Mouse (Mus musculus) neural tube, embryonic 10.5 days (tissue): ENCODE measurements around the gene Fam174b.

ENCODE experiments used
- DNase-seq: peaks from one replicate; pipeline ENCODE4 v3.0.0-alpha.2; 2017; ENCODE audit warnings: low spot score; ENCODE audit errors: extremely low spot score

Fam174b gene

DNA sequence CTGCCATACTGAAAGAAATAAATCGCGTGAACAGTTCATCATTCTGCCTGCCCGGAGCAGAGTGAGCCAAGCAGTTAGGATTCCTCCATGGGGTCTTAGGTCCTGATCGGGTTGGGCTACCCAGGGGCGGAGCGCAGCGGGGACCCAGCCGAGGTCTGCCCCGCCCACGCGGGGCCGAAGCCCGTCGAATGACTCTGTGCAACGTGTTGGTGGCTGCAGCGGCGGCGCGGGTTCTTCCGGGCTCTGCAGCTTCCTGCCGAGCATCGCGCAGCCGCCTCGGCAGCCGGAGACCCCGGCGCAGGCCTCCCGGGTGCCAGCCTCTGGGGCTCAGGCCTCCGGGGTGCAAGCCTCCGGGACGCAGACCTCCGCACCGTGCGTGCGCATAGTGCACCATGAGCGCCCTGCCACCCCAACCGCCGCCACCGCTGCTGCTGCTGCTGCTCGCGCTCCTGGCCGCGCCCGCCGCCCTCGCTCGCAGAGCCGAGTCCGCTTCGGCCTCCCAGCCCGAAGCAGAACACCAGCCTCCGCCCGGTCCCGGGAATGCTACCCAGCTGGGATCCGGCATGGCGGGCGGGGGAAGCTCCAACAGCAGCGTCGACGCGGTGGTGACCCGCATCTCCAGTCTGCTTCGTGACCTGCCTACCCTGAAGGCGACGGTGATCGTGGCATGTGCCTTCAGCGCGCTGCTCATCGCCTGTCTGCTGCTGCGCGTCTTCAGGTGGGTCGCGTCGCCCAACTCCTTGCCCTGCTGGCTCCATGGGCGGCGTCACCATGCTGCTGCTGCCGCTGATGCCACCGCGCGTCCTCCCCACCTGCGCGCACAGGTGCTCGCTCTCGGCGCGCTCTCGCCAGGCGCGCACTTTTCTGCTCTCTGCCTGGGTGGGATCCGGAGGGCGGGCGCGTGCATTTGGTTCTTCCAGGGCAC lies at the start of gene Fam174b:
Fam174b (plus strand) TSS at position 192 of the 925 bp plus-strand sequence.
- peak; percentile 81 for DNase-seq

DNA sequence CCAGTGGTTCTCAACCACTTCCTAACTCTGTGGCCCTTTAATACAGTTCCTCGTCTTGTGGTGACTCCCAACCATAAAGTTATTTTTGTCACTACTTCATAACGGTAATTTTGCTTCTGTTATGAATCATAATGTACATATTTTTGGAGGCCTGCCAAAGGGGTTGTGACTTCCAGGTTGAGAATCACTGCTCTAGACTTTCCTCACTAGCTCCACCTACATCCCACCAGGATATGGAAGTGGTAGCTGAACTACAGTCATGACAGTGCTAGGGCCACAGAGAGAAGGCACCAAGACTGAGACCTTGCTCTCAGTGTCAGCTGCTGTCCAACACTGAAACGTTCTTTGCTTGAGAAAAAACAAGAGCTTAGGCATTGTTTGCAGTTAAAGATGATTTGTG lies 43.0 kb upstream of the Fam174b start:
- DNase-seq = no peak

DNA sequence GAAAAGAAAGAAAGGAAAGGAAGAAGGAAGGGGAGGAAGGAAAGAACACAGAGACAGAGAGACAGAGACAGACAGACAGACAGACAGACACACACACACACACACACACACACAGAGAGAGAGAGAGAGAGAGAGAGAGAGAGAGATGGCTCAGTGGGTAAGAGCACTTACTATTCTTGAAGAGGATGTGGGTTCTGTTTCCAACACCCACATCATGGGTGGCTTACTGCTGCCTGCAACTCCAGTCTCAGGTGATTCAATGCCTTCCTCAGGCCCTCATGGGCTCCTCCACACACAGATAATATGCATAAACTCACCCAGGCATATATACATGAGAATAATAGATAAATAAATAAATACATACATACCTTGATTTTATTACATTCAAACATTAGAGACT lies 35.8 kb upstream of the Fam174b start:
- DNase-seq = no peak

DNA sequence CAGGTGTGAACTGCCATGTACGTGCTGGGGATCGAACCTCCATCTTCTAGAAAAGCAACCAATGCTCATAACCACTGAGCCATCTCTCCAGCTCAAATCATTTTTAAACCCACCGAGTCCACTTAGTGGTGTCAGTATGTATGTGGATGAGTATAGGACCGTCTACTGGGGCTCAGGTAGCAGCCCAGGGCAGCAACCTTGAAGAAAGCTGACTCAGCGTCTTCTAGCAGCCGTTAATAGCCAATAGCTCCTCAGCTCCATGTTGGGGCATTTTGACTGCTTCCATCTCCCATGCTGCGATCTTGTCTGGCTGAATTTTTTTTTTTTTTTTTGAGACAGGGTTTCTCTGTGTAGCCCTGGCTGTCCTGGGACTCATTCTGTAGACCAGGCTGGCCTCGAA lies 26.6 kb upstream of the Fam174b start:
- no peak for DNase-seq

DNA sequence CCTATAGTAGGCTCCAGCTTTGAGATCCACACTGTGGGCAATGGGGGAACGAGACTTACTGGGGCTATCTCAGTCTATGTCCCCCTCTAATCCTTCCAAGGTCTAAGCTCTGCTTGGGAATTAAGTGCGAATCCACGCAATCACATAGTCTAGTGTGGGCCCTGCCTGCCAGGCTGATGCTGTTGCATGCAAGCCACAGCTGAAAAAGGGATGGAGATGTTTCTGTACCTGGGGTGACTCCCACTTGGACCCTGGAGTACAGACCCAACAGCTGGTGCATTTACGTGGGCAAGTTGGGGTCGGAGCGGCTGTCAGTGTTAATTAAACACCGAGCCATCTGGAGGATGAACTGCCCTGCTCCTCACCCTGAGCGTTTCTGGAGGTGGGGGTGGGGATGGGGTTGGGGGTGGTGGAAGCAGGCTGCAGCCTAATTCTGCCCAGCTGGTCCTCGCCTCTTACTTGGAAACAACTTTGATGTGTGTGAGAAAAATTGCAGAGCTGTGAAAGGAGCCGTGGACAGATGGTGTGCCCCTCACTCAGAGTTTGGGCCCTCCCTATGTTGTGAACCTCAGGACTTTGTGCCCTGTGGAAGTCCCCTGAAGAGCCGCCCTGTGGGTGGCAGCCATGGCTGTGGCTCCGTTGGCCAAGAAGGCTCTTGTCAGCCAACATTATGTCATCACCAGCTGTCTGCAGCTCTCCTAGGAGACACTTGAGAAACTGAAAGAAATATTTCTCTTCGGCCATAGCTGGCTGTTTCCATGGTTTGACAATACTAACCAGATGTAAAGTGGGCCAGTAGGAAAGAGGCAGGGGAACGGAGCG lies 24.0 kb upstream of the Fam174b start:
- peak; percentile 69 for DNase-seq

DNA sequence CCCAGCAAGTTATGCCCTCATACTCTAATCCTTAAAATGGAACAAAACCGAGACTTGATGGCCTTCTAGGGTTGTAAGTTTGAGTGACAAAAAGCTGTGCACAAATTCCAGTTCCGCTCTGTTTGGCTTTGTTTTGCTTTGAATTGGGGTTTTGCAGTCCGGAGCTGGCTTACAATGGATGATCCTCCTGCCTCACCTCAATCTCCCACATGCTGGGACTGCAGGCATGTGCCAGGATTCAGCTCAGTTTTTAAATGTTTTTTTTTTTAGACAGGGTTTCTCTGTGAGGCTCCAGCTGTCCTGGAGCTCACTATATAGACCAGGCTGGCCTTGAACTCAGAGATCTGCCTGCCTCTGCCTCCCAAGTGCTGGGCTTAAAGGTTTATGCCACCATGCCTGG lies 23.3 kb upstream of the Fam174b start:
- DNase-seq = no peak

DNA sequence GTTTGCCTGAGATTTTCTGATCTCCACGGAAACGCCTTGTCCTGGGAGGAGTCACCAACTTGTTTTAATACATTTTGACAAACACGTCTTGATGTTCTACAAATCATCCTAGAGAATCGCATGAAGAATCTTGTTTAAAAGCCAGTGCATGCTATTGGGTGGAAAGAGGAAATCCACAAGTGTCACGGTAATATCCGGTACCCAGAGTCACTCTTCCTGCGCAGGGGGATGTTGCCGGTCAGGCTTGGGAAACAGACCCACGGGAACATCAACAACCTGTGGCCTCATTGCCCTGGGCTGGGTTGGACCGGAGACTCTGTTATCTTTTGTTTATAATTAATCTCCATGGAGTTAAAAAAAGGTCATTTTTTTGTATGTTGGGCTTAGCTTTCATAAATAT lies 22.1 kb upstream of the Fam174b start:
- DNase-seq = no peak

DNA sequence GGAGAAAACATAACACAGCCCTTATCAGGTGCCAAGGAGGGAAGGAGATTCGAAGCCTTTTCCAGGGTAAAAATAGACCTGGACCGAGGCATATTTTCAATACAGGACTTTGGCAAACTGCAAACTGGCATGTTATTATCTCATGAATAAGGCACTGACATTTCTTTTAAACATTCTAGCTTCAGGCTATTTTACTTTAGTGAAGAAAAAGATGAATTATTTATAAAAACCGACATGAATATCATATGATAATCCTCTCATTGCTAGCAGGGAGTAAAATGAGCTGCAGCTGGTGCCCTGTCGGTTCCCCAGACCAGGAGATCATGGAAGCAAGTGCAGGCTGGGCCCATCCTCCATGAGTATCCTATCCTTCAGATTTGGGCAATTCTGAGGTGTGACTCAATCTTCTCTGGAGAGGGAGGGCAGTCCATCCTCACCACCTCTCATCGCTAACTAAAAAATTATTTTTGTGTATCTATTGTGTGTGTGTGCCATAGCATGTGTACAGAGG lies 21.6 kb upstream of the Fam174b start:
- no peak for DNase-seq

DNA sequence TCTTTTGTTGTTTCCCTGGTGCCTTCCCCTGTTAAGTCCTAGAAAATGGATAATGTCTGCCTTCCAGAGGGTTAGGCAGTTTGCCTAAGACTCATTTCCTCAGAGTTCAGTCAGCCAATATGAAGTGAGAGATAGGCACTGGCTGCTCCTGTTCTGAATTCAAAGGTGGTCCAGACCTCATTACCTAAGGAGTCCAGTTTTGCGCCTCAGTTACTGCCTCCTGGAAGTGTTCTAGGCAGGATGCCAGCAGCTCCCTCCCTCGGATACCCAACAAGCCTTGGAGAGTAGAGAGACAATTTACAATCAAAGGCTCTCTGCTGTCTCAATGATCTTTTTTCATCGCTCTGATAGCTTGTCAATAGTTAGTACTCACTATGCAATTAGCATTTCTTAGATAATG lies 19.1 kb upstream of the Fam174b start:
- no peak for DNase-seq

DNA sequence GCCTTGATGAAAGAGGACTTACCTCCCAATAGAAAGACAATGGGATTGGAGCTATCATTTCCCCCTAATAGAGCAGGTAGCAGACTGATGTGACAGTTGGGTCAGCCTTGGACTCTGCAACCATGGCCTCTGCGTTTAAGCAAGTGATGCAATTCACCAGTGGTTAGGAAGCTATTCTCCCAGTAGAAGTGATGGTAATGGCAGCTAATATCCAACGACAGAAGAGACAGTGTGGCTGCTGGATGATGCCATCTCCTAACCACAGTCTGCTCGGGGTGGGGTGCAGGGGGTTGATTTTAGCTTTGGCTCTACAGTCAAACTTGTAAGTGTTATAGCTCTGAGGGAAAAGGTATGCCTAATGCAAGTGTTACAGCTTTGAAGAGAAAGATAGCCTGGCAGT lies 18.3 kb upstream of the Fam174b start:
- no peak for DNase-seq

DNA sequence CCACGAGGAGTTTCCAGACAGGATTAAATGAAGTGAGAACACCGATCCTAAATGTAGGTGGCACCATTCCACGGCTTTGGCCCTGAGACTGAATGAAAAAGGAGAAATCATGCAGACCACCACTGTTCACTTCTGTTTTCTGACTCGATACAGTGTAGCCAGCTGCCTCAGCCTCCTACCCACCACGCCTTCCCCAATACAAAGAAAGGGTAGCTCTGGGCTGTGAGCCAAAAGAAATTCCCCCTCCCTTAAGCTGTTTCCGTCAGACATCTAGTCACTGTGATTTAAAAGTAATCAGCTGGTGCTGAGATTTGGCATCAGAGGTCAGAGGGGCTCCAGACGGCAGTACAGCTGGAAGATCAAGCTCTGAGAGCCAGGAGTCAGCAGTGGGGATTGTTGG lies 10.2 kb upstream of the Fam174b start:
- no peak for DNase-seq

DNA sequence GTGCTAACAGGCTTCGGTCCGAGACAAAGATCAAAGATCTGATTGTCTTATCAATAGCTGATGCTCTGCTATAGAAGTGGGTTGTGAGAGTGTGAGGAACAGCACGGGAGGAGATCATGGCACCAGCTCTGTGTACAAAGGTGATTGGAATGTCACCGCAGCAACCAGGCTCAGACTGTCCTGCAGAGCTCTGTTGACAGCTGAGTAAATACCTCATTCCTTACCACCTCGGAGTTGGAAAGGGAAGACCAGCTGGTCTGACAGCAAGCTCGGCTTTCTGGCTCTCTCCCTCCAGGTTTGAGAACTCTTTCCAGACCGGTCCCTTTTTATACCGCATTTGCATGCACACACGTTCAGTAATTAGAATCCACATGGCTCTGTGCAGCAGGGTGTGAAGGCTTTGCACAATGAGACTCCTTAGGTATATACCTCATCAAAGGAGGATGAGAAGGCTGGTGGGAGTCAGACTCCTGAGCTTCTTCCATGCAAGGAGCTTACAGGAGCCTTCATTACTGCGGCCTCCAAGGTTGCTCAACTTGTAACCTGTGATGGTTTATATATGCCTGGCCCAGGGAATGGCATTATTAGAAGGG lies 9.6 kb upstream of the Fam174b start:
- DNase-seq = peak; percentile 23

DNA sequence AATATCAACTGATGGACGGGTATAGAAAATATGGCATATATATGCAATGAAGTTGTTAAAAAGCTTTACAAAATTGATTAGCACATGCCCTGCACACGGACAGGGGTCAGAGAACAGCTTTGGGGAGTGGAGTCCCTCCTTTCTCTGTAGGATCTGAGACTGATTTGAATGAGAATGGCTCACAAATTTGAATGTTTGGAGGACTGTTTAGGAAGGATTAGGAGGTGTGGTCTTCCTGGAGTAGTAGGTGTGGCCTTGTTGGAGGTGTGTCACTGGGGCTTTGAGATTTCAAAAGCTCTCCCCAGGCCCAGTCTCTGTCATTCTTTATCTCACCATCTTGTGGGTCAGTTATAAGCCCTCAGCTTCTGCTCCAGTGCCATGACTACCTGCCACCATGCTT lies 4.1 kb upstream of the Fam174b start:
- DNase-seq = no peak

DNA sequence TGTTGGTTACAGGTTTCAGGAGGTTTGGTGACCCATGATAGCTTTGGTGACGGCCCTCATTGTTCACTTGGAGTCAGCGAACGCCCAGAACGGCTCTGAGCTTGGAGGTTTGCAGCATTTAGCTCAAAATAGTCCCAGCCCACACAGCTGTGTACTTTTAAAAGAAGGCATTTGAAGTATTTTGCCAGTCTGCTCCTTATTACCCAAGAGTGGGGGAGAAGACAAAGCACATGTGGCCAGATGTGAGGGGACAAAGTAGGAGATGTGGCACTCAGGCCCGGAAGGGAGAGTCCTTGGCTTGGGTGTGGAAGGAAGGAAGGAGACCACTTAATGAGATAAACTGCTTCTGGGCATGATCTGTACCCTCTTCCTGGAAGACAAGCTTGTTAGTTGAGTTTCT lies 1.3 kb downstream of the Fam174b start:
- DNase-seq = peak; percentile 18

DNA sequence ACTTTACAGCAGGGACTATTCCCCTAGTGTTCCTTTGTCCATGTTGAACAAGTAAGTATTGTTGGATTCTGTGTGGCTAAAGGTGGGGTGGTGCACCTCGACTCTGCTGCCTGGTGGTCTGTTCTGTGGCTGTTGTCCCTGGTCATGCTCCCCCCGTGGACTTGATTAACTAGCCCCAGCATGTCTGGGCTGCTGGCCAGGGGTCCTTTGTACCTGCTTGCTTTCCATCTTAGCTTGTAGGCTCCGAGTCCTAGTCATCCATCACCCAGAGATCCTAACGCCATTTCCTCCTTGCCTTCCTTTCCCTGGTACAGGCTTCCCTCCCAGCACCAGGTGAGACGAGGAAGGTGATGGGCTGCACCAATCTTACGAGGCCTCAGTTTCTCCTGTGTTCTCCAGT lies 1.7 kb downstream of the Fam174b start:
- DNase-seq = no peak

DNA sequence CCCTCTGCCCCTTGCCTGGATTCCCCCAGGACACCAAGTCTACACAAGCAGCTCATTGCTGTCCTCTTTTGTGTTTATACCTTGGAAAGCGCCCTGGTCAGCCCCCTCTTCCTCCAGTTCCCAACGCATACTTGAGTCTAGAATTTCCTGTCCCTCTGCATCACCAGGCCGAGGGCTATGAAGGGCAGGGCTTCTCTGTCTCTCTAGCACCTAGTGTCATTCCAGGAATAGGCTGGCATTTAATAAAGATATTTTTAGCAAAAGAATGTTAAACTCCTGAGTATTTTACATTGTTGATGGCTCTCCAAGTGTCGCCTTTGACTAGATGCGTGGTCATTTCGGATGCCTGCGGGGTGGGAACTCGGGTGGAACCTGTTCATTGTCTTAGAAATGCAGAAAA lies 3.0 kb downstream of the Fam174b start:
- DNase-seq = no peak

DNA sequence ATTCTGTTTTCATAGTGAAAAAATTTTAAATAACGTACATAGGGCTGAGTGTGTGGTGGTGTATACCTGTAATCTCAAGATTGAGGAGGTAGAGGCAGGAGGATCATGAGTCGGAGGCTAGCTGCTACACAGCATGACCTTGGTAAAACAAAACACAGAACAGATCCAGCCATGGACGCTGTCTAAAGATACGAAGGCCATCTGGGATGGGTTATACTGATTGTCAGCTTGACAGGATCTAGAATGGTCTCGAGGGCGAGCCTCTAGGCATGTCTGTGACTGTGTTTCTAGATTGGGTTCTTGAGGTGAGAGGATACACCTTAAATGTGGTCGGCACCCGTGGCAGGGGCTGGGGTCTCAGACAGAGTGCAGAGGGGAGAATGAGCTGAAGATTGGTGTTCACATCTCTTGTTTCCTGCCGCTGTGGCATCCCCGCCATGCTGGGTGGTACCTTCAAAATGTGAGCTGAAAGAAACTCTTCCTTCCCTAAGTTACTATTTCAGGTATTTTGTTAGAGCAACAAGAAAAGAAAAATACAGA lies 3.8 kb downstream of the Fam174b start:
- DNase-seq = no peak

DNA sequence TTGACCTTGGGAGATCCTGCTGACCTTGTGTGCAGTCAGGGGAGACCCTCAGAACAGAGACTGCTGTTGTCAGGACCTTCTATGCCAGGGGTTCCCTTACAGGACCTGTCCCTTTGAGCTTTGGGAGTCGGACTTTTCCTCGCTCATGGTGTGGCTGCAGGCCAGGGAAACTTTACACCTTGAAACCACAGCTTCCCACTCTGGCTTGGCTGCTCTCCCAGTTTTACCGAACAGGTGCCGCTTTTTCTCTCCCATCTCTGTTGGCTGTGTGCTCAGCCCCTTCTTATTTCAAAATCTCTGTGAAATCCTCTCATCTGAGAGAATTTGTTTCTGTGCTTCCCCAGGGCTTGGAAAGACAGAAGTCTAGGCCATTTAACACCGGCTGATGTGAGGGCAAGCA lies 5.8 kb downstream of the Fam174b start:
- DNase-seq = no peak

DNA sequence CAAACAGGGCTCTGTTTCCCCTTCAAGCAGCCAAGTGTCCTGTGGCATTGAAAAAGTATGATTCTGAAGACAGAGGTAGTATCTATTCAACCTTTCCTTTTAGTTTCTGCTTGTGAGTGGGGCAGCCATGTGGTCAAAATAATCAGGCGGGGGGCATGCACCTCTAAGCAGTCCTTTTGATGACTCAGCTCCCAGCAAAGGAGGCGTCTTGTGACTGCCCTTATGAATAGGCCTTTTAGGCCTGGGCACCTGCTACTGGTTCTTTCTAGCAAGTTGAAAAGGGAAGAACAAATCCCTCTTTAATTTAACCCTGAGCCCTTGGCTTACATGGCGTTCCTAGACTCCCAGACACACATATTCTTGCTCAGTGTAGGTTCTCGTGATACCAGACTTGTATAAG lies 6.7 kb downstream of the Fam174b start:
- DNase-seq = no peak

DNA sequence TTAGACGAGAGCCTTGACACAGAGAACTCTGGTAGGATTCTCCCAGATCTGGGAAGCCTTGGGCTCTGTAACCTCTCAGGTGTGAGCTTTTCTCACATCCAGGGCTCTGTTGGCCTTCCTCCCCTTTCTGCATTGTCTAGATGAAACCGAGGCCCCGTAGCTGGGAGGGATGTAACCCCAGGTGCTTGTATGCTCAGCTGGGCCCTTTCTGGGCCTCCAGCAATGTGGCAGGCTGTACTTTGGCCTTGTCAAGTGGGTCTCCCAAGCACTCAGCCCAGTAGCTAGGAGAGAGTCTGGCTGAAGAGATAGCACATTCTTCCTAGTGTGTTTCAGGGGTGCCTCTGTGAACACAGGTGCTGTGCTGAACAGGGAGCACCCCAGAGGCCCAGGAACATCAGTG lies 7.4 kb downstream of the Fam174b start:
- DNase-seq = no peak

DNA sequence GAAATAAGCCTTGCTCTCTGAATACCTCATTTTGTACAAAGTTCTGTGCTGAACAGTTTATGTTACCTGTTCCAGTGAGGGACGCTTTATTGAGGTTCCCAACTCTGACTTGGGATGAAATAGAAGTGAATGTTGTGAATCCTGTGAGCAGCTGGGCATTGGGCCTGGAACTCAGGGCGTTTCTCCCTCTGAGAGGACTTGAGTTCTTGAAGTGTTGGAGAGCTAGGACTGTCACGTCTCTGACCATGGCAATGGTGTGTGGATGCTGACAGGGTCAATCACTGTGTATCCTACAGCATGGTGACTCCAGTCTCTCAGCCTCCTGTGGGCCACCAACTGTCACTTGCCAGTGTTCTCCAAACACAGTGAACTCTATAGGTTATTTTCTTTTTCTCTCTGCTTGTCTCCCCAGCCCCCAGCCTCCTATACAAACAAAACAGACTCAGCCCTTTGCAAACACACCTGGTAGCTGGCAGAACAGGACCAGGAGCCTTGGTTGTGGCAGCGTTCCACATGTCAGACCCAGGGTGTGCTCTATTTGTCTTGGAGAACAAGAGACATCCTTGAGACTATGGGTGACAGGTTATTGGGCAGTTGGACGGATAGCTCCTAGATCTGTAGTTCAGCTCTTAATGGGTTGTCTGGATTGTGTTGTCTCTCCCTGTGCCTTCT lies 8.5 kb downstream of the Fam174b start:
- no peak for DNase-seq
